Comparison of ENCODE assay signal across 15 mouse cellular contexts in the genomic region with DNA sequence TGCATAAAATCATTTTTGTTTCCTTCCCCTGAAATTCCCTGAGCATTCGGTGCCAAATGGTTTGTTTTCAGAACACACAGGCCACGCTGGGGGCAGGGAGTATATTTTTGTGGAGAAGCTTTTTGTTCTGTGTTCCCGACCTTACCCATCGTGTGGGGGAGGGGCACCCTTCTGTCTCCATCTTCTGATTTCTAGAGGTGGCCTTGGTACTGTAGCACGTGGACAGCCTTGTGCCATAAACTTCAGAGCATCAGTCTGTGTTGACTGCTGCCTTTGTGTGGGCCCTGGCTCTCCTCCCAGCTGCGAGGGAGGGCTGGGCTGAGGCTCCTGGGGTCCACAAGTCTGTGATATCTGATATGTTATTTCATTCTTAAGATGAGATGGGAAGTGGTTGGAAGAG. TPM values are rescaled to one million over a fixed set of nuclear protein-coding genes. Genes with fewer than 3 reads are reported as not detected.
A peak's percentile ranks its signal among the peaks of the same experiment; 100 is the strongest.
DNase-seq lines count a peak whose midpoint lies in the region; ATAC-seq and TF ChIP-seq lines count a peak whose summit lies in the region.
"Had no signal": no experiment of that assay in that cellular context is flagged by ENCODE, and none has a peak within 500 bp of the region (broad histone marks: within the 10 kb centered on the region; RNA-seq: fewer than 3 reads in every experiment).

No protein-coding gene starts in this region.

- no peaks in the 10 kb centered on the region for H3K36me3 ChIP-seq in kidney, embryonic 16.5 days (ENCODE audit: insufficient read depth, low read length)
- H3K36me3 ChIP-seq in heart, embryonic 10.5 days: no peaks in the 10 kb centered on the region
- H3K36me3 ChIP-seq: heart, embryonic 15.5 days; limb, embryonic 12.5 days; liver, embryonic 15.5 days had no signal

- H3K4me1 ChIP-seq in kidney, embryonic 16.5 days (ENCODE audit: insufficient read depth, low read length): peaks cover 30% of the 10 kb centered on the region
- peaks cover 2% of the 10 kb centered on the region; the same call in 1 of the 2 replicates for H3K4me1 ChIP-seq in cortical plate, adult 2 months (ENCODE audit: control insufficient read depth, insufficient read depth, low read length)
- peaks cover 10% of the 10 kb centered on the region for H3K4me1 ChIP-seq in heart, embryonic 10.5 days

- no peak for DNase-seq in kidney, adult 8-10 months
- DNase-seq in ovary, adult 18-20 months (ENCODE audit: low spot score): peak; percentile 76
- DNase-seq in ovary, postnatal 10 days (ENCODE audit: low spot score): no peak
- DNase-seq in testis, postnatal 10 days (ENCODE audit: low spot score): peak; percentile 87
- DNase-seq in heart, embryonic 10.5 days (ENCODE audit: low spot score): no peak
- DNase-seq: lung, postnatal 14 days; right cerebral cortex, postnatal 4 days; thymus, postnatal 25 days had no signal

- peak overlapping the region; percentile 82 for H3K4me2 ChIP-seq in kidney, embryonic 16.5 days (replicated peaks; ENCODE audit: low read depth, low read length)
- H3K4me2 ChIP-seq: heart, embryonic 15.5 days; limb, embryonic 12.5 days; liver, embryonic 15.5 days had no signal

- no peak for TF ChIP-seq CTCF in cortical plate, adult 2 months (IDR thresholded peaks at IDR 0.05; ENCODE audit: extremely low read depth, insufficient read depth, low read length)

- 20% methylated on average over 6 of the region's 6 CpGs for WGBS in kidney, embryonic 16.5 days
- 66% methylated on average over 6 of the region's 6 CpGs for WGBS in heart, embryonic 10.5 days

- H3K27me3 ChIP-seq in kidney, embryonic 16.5 days (ENCODE audit: insufficient read depth, low read length): peaks cover 5% of the 10 kb centered on the region; the same call in 1 of the 2 replicates
- H3K27me3 ChIP-seq in heart, embryonic 10.5 days (ENCODE audit: insufficient read depth, poor library complexity, severe bottlenecking): peaks cover 40% of the 10 kb centered on the region

- H3K9me3 ChIP-seq in kidney, embryonic 16.5 days (ENCODE audit: low read length): no peaks in the 10 kb centered on the region
- no peaks in the 10 kb centered on the region for H3K9me3 ChIP-seq in heart, embryonic 10.5 days
- H3K9me3 ChIP-seq: heart, embryonic 15.5 days; limb, embryonic 12.5 days; liver, embryonic 15.5 days had no signal

- no peak for TF ChIP-seq POLR2A in cortical plate, adult 2 months (IDR thresholded peaks at IDR 0.05; ENCODE audit: extremely low read depth, insufficient read depth, low read length)

- H3K9ac ChIP-seq in kidney, embryonic 16.5 days (replicated peaks; ENCODE audit: low read length): 0 out of 2 replicates have a peak overlapping the region, but pooled peaks have one; percentile 17
- H3K9ac ChIP-seq: heart, embryonic 15.5 days; limb, embryonic 12.5 days; liver, embryonic 15.5 days had no signal

- ATAC-seq in kidney, embryonic 16.5 days (ENCODE audit: low FRiP score, low TSS enrichment): no peak
- no peak for ATAC-seq in CD4-positive, CD25-positive, alpha-beta regulatory T cell, adult 4 months
- ATAC-seq: intestine, embryonic 16.5 days had no signal

- no peak overlapping the region; the same call in 1 of the 2 replicates for H3K27ac ChIP-seq in kidney, embryonic 16.5 days (ENCODE audit: low read length)
- H3K27ac ChIP-seq in cortical plate, adult 2 months (ENCODE audit: insufficient read depth, low read length): no peak overlapping the region
- no peak overlapping the region for H3K27ac ChIP-seq in heart, embryonic 10.5 days
- H3K27ac ChIP-seq: heart, embryonic 15.5 days; limb, embryonic 12.5 days; liver, embryonic 15.5 days had no signal

- H3K4me3 ChIP-seq in kidney, embryonic 16.5 days (ENCODE audit: low read length): peak overlapping the region; percentile 50
- peak overlapping the region; percentile 12; the same call in 1 of the 2 replicates for H3K4me3 ChIP-seq in cortical plate, adult 2 months (ENCODE audit: insufficient read depth, low read length)
- no peak overlapping the region for H3K4me3 ChIP-seq in heart, embryonic 10.5 days
- H3K4me3 ChIP-seq: heart, embryonic 15.5 days; limb, embryonic 12.5 days; liver, embryonic 15.5 days had no signal

RNA-seq across cellular contexts. Expression of gene Cldn11, which starts 2.4 kb away (rescaled TPM):
- polyA plus RNA-seq in kidney, embryonic 16.5 days (2015; fragmentation: Nextera tagmentation; extraction: Ambion mirVana): 105 and 119 TPM in 2 replicates
- polyA plus RNA-seq in cortical plate, adult 2 months (2012; rRNA removed): 267 and 352 TPM in 2 replicates
- not detected for polyA plus RNA-seq in CD4-positive, CD25-positive, alpha-beta regulatory T cell, adult 4 months (2017; shearing (Covaris generic))
- 1.4 and 4.2 TPM in 2 replicates for polyA plus RNA-seq in heart, embryonic 10.5 days (2016; fragmentation: Nextera tagmentation; extraction: Ambion mirVana)

RNA-seq across cellular contexts. Expression of gene Skil, which starts 57.2 kb away (rescaled TPM):
- polyA plus RNA-seq in kidney, embryonic 16.5 days (2015; fragmentation: Nextera tagmentation; extraction: Ambion mirVana): 18.5 and 21.2 TPM in 2 replicates
- 23.5 and 24.2 TPM in 2 replicates for polyA plus RNA-seq in cortical plate, adult 2 months (2012; rRNA removed)
- polyA plus RNA-seq in CD4-positive, CD25-positive, alpha-beta regulatory T cell, adult 4 months (2017; shearing (Covaris generic)): 10 to 100 TPM; 60.4 to 66.0 TPM
- polyA plus RNA-seq in heart, embryonic 10.5 days (2016; fragmentation: Nextera tagmentation; extraction: Ambion mirVana): 19.0 and 22.0 TPM in 2 replicates

Comparison
In these comparisons a context has a peak if more than half of its experiments do, and no peak if none do; other contexts are left out.
1. DNase-seq: peak in ovary, adult 18-20 months (single experiment) and testis, postnatal 10 days (single experiment); none in kidney, adult 8-10 months (0 of 2), ovary, postnatal 10 days (single experiment) and heart, embryonic 10.5 days (single experiment).
2. RNA of gene Cldn11, which starts 2.4 kb away (polyA plus RNA-seq): 267 to 352 TPM in cortical plate, adult 2 months and 105 to 119 TPM in kidney, embryonic 16.5 days; 1.4 to 4.2 TPM in heart, embryonic 10.5 days and not detected in CD4-positive, CD25-positive, alpha-beta regulatory T cell, adult 4 months; every median in the first group is over 10 times any median in the second.